Mouse (Mus musculus) heart, adult 2 months (tissue): ENCODE measurements around the gene Prrt2. TPM values are rescaled to one million over a fixed set of nuclear protein-coding genes. Genes with fewer than 3 reads are reported as not detected.

ENCODE experiments used
- DNase-seq, 2 experiments: peaks; one replicate each; pipeline ENCODE4 v3.0.0; 2021
- H3K27ac ChIP-seq: fragments of 200-600 bp; 2 replicates; pipeline ENCODE4 v1.8.1; 2022
- H3K27me3 ChIP-seq: fragments of 200-500 bp; 2 replicates; pipeline ENCODE4 v1.6.1; 2012; ENCODE audit warnings: mild to moderate bottlenecking, low read length, inconsistent platforms, mixed read lengths; ENCODE audit not compliant: control insufficient read depth, insufficient read depth
- H3K36me3 ChIP-seq: fragments of 200-500 bp; 2 replicates; pipeline ENCODE4 v1.6.1; 2012; ENCODE audit warnings: low read length, inconsistent platforms; ENCODE audit not compliant: control insufficient read depth, insufficient read depth
- H3K4me1 ChIP-seq: fragments of 200-500 bp; 2 replicates; pipeline ENCODE4 v1.6.1; 2011; ENCODE audit warnings: low read length; ENCODE audit not compliant: control insufficient read depth, insufficient read depth
- H3K4me3 ChIP-seq: fragments of 200-600 bp; 2 replicates; pipeline ENCODE4 v1.8.1; 2022
- H3K79me2 ChIP-seq: fragments of 200-500 bp; replicated peaks from 2 replicates; pipeline ENCODE4 v1.6.1; 2012; ENCODE audit warnings: mild to moderate bottlenecking, inconsistent platforms, low read length, moderate library complexity, mixed read lengths; ENCODE audit not compliant: control insufficient read depth, insufficient read depth
- H3K9ac ChIP-seq: fragments of 200-500 bp; 2 replicates; pipeline ENCODE4 v1.6.1; 2012; ENCODE audit warnings: low read depth, mild to moderate bottlenecking, control low read depth, inconsistent platforms, low read length, mixed read lengths
- CTCF ChIP-seq: fragments of 200-600 bp; IDR thresholded peaks from 2 replicates; pipeline ENCODE4 v1.8.1; 2022; ENCODE audit warnings: antibody characterized with exemption, mild to moderate bottlenecking, moderate library complexity
- EP300 ChIP-seq: fragments of 200-500 bp; IDR thresholded peaks from 2 replicates; pipeline ENCODE4 v1.6.1; 2011; ENCODE audit warnings: low read depth, low read length, control low read depth; ENCODE audit not compliant: insufficient read depth
- POLR2A ChIP-seq: fragments of 200-500 bp; IDR thresholded peaks from 2 replicates; pipeline ENCODE4 v1.6.1; 2011; ENCODE audit warnings: mild to moderate bottlenecking, low read depth, low read length, control low read depth; ENCODE audit not compliant: insufficient read depth
- WGBS: fragments of 180-500 bp; shearing (Covaris S2); methylation state at CpG from one replicate; pipeline ENCODE4 v1.1.7; 2018; 5-methylcytosine and 5-hydroxymethylcytosine counted together
- intact Hi-C: fragments of 180-260 bp; cut with DNase I; formaldehyde crosslinking; loops from one replicate; pipeline ENCODE4 v1.15.1; 2025
- polyA plus RNA-seq: library from polyadenylated mRNA; depleted of rRNA; stranded (reverse); fragments of >200 nt; gene quantifications from 2 replicates; pipeline ENCODE4 v1.2.3, GENCODE M21; 2012
- total RNA-seq, 2 experiments: library from RNA; stranded (reverse); gene quantifications; 2 replicates each; pipeline ENCODE4 v1.2.3; 2021

Prrt2 gene
- total and polyA plus RNA-seq, 3 experiments = 0.63 to 5.7 (median 0.77) TPM

DNA sequence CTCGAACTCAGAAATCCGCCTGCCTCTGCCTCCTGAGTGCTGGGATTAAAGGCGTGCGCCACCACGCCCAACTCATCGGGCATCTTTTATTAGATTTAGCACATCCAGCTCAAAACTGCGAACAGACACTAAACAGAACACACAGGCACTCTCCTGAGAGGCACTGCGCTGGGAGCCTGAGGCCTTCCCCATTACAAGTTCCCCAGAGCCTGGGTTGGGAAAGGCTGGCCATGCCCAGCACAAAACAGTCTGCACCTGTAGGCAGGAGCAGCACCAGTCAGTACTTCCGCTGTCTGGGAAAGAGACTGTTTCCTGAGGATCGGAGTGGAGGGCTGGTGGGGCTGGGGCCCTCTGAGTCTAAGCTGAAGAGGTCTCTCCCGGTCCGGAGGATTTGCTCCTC lies 6.0 kb downstream of the Prrt2 start:
- H3K79me2 ChIP-seq = peaks cover 4% of the 10 kb centered on the region; the same call in 1 of the 2 replicates
- no peak overlapping the region for H3K4me3 ChIP-seq
- intact Hi-C loops = loop anchor here (10.0 kb wide), 1 partner anchor 180 kb away; the partner anchor contains the start of gene Cd2bp2
- no peak overlapping the region for H3K9ac ChIP-seq
- TF ChIP-seq CTCF (no peak), EP300 (no peak), POLR2A (no peak)
- no peak for DNase-seq
- H3K4me1 ChIP-seq = peaks cover 16% of the 10 kb centered on the region
- peak overlapping the region; percentile 95 for H3K27ac ChIP-seq
- no peaks in the 10 kb centered on the region for H3K27me3 ChIP-seq
- 84% methylated on average over 12 of the region's 12 CpGs for WGBS
- peaks cover 5% of the 10 kb centered on the region for H3K36me3 ChIP-seq

DNA sequence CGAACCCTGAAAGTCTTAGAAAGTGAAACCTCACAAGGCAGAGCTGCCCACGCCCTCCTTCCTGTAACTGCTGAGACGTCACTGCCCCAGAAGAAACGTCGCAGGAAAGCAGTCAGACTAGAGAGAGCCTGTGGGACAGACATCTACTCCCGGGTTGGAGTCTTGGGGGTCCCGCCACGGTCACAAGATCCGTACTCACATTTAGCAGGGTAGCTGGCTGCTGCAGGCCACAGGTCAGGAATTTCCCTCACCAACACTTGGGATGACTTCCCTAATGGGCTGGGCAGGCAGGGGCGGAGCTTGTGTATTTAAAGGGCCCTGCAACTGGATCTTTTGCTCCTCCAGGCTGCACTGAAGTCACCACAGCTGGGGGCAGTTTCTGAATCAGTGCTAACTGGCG lies 6.7 kb downstream of the Prrt2 start, which contains the start of gene Mvp:
TSS of gene Mvp (minus strand) at position 302 of the 400 bp plus-strand sequence.
- Histone ChIP-seq H3K79me2 (peaks cover 4% of the 10 kb centered on the region; the same call in 1 of the 2 replicates), H3K27me3 (no peaks in the 10 kb centered on the region), H3K4me1 (peaks cover 16% of the 10 kb centered on the region), H3K36me3 (peaks cover 5% of the 10 kb centered on the region), H3K9ac (peak within 1 kb of the TSS; percentile 71), H3K4me3 (peak within 1 kb of the TSS; percentile 75), H3K27ac (peak within 1 kb of the TSS; percentile 95)
- DNase-seq = peak; percentile 85 to 88
- WGBS = 5% methylated on average over 11 of the region's 11 CpGs
- intact Hi-C loops = loop anchor here (10.0 kb wide), 1 partner anchor 180 kb away; the partner anchor contains the start of gene Cd2bp2
- TF ChIP-seq POLR2A (peak; percentile 85), EP300 (no peak), CTCF (no peak)

DNA sequence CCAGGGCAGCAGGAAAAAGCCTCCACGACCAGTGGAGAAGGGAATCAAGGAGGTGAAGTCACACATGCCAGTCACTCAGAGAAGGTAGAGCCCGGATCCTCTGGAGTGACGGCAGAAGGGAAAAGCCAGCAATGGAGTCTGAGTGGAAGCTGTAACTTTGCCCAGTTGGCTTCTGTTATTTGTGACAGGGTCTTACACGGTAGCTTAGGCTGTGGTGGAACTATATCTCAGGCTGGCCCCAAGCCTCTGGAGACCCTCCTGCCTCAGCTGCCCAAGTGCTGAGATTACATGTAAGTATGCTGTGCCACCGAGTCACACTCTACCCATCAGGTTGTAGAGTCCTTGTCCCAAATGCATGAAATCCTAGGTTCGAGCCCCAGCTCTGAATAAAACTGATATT lies 7.6 kb downstream of the Prrt2 start:
- H3K79me2 ChIP-seq = peaks cover 4% of the 10 kb centered on the region; the same call in 1 of the 2 replicates
- WGBS = 85% methylated on average over 6 of the region's 6 CpGs
- TF ChIP-seq EP300 (no peak), CTCF (no peak), POLR2A (no peak)
- peaks cover 23% of the 10 kb centered on the region for H3K4me1 ChIP-seq
- H3K9ac ChIP-seq = no peak overlapping the region
- DNase-seq = no peak
- intact Hi-C loops = loop anchor here (10.0 kb wide), 1 partner anchor 181 kb away; the partner anchor contains the start of gene Cd2bp2
- H3K36me3 ChIP-seq = peaks cover 6% of the 10 kb centered on the region
- H3K27ac ChIP-seq = no peak overlapping the region; the same call in 1 of the 2 replicates
- H3K27me3 ChIP-seq = no peaks in the 10 kb centered on the region
- peak overlapping the region; percentile 75 for H3K4me3 ChIP-seq

DNA sequence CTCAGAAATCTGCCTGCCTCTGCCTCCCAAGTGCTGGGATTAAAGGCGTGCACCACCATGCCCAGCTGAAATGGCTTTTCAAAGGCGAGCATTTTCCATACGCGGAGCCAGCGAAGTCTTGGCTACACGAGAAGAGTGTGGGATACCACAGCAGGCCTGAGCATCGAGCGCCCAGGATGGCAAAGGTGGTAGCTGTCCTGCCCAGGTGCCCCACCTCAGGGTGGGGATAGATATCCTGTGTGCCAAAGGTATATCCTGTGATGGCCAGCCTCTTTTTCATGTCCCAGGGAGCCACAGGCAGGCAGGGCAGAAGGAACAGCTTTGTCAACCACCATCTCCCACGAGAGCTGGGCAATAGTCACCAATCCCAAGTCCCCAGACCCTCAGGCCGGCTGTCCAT lies 8.2 kb downstream of the Prrt2 start:
- no peaks in the 10 kb centered on the region for H3K27me3 ChIP-seq
- H3K36me3 ChIP-seq = peaks cover 9% of the 10 kb centered on the region
- H3K4me1 ChIP-seq = peaks cover 25% of the 10 kb centered on the region
- 92% methylated on average over 10 of the region's 10 CpGs for WGBS
- no peak overlapping the region for H3K9ac ChIP-seq
- TF ChIP-seq POLR2A = no peak
- TF ChIP-seq CTCF = no peak
- TF ChIP-seq EP300 = no peak
- no peak overlapping the region for H3K27ac ChIP-seq
- H3K4me3 ChIP-seq = no peak overlapping the region
- peaks cover 4% of the 10 kb centered on the region; the same call in 1 of the 2 replicates for H3K79me2 ChIP-seq
- DNase-seq = no peak
- intact Hi-C loops = loop anchor here (10.0 kb wide), 1 partner anchor 182 kb away; the partner anchor contains the start of gene Cd2bp2

DNA sequence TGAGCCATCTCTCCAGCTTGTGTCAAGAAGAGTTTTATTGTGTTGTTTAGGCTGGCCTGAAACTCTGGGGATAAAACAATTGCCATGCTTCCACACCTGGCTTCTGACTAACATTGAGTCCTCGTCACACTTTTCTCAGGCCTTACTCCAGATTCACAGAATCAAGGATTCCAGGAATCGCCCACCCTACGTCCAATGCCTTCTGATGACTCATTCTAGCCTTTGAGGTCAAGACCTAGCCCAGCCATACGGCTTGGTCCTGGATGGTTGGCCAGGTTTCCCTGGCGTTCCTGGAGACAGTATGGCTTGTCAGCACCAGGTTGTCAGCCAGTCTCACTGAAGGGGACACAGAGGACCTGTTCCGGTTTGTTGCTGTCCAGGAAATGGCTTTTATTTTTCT lies 8.6 kb downstream of the Prrt2 start:
- Histone ChIP-seq H3K27me3 (no peaks in the 10 kb centered on the region), H3K4me3 (no peak overlapping the region), H3K79me2 (peaks cover 4% of the 10 kb centered on the region; the same call in 1 of the 2 replicates), H3K36me3 (peaks cover 9% of the 10 kb centered on the region), H3K9ac (no peak overlapping the region), H3K27ac (no peak overlapping the region), H3K4me1 (peaks cover 27% of the 10 kb centered on the region)
- WGBS = 65% methylated on average over 6 of the region's 6 CpGs
- DNase-seq = no peak
- intact Hi-C loops = loop anchor here (10.0 kb wide), 1 partner anchor 182 kb away; the partner anchor contains the start of gene Cd2bp2
- TF ChIP-seq POLR2A = no peak
- TF ChIP-seq CTCF = no peak
- TF ChIP-seq EP300 = no peak

DNA sequence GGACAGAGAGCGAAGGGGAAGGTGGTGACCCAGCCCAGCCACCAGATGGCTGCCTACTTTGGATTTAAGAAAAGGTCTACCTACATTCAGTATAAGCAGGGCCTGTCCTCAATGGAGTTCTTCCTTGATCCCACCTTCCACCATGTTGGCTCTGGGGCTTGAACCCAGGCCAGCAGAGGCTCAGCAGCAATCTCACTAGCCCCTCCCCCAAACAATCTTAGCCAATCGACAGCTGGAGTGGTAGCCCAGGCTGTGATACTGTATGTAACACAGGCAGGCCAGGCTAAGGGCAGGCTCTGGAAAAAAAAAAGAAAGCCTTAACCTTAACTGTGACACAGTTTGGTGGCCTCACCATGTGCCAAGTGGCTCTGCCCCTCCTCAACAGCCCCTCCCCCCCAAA lies 9.3 kb downstream of the Prrt2 start:
- peaks cover 4% of the 10 kb centered on the region; the same call in 1 of the 2 replicates for H3K79me2 ChIP-seq
- intact Hi-C loops = loop anchor here (10.0 kb wide), 1 partner anchor 183 kb away; the partner anchor contains the start of gene Cd2bp2
- H3K4me1 ChIP-seq = peaks cover 27% of the 10 kb centered on the region
- 66% methylated on average over 2 of the region's 2 CpGs for WGBS
- no peak overlapping the region for H3K4me3 ChIP-seq
- no peak for DNase-seq
- no peak overlapping the region for H3K27ac ChIP-seq
- TF ChIP-seq POLR2A (no peak), EP300 (no peak), CTCF (no peak)
- no peaks in the 10 kb centered on the region for H3K27me3 ChIP-seq
- peaks cover 9% of the 10 kb centered on the region for H3K36me3 ChIP-seq
- no peak overlapping the region for H3K9ac ChIP-seq
